Mouse (Mus musculus): Measurements from ENCODE around the gene Myo6. TPM values are rescaled to one million over a fixed set of nuclear protein-coding genes. Genes with fewer than 3 reads are reported as not detected.

Myo6 gene
- total RNA-seq, 2 experiments from 2014 or later: 0.72 to 4.9 TPM

GRCm38 (mm10) chr9:80223989-80224635, 59.3 kb downstream of the Myo6 start:
- no peak for ATAC-seq (replicated peaks; ENCODE audit: low FRiP score, low TSS enrichment, poor library complexity, severe bottlenecking)

DNA sequence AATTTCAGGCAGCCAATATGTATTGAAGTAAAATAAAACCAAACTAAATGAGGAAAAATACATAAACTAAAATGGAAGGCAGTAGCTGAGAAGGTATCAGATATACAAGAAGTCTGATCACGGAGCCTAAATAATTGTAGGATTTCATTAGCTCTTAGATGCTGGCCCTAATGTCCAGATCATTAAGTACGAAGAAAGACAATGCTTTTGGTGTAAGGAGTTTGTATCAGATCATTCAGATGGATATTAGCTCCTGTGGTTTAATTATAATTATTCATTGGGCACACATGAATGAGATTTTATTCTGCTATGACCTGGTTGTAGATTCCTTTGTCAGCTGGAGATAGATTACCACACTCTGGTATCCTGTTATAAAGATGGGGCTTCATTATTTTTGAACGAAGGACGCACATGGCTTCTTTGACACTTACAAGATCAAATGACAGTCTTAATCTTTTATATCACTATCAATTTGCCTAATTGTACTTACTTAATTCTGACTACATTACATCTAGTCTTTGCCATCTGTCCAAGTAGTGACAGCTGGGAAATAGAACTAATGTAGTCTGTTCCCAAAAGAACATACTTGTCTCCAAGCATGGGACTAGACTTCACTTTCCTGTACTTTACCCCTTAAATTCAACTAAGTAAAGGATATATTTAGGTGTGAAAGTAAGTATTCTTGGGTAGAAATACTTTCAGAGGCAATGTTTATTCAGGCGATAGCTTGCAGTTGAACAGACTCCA, 61.9 kb downstream of the Myo6 start:
- no peak for ATAC-seq (replicated peaks; ENCODE audit: low FRiP score, low TSS enrichment, poor library complexity, severe bottlenecking)

- no peak for ATAC-seq (replicated peaks; ENCODE audit: low FRiP score, low TSS enrichment, poor library complexity, severe bottlenecking)
Measured at GRCm38 (mm10) chr9:80233831-80234455, 69.1 kb downstream of the Myo6 start.

DNA sequence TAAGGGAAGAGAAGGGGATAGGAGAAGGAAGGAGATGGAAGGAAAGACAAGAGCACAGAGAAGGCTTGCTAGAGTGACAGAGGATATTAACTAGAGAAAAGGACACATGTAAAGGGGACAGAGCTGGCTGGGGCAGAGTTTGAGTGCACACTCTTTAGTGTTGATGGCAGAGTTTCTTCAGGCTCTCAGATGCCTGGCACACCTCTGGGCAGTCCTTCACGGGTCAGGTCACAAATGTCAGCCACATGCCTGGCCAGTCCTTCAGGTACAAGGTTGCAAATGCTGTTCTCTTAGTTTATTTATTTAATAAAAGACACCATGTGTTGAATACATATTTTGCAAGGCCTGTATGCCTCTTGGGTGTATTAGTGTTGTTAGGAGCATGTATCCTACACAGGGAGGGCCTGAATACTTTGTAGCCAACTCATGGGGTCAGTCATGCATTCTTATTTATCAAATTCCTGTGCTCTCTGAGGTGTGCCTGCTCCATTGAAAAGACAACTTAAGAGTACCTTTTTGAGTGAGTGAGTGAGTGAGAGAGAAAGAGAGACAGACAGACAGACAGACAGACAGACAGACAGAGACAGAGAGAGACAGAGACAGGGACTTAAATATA, 72.5 kb downstream of the Myo6 start:
- no peak for ATAC-seq (replicated peaks; ENCODE audit: low FRiP score, low TSS enrichment, poor library complexity, severe bottlenecking)

- ATAC-seq (replicated peaks; ENCODE audit: low FRiP score, low TSS enrichment, poor library complexity, severe bottlenecking): no peak
Measured at GRCm38 (mm10) chr9:80241719-80242118, 76.9 kb downstream of the Myo6 start.

DNA sequence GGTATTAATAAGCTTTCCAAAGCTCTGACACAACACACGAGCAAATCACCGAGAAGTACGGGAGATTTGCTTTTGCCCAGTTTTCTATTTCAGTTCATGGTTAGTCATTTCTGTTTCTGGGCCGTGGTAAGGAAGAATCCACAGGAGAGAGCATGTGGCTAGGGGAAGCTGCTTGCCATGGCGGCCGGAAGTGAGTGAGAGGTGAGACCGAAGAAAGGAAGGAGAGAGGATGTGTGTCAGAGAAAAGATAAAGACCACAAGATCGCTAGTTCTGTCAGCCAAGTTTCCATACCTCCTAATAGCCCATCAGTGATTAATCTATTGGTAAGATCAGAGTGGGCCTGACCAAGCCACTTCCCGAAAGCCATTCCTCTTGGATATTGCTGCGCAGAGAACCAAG, 87.3 kb downstream of the Myo6 start:
- ATAC-seq (replicated peaks; ENCODE audit: low FRiP score, low TSS enrichment, poor library complexity, severe bottlenecking): peak; percentile 65

DNA sequence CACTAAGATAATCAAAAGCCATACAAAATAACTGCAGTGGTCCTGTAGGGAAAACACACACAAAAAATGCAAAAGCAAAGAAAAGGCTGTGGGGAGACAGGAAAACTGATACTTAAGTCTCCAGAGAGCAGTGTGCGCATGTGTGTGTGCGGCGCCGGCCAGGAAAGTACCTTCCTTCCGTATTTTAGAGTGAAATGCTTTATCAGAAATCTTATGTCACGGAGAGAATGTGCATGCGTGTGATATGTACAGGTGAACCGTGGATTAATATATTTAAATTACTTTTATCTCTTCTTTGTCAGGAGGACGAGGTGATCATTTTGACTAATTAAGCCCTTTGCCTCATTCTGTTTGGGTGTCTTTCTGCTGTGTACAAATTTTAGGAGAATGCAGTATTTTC, 88.4 kb downstream of the Myo6 start:
- ATAC-seq (replicated peaks; ENCODE audit: low FRiP score, low TSS enrichment, poor library complexity, severe bottlenecking): peak; percentile 50; the same call in 1 of the 2 replicates

DNA sequence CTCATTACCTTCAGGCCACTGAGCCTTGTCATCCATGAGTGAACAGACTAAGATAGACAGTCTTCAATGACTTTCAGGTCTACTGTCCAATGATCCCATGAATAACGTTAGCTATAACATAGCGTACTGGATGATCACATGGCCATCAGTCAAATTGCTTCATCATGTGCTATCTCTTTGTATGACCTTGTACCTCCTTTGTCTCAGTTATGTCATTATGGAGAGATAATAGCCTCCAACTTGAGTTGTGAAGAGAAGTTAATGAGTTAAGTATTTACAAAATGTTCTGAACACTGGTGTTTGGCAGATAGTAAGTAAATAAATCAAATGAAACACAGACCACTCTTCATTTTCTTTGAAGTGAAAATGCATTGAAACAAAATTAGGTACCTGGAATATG, 91.7 kb downstream of the Myo6 start:
- no peak for ATAC-seq (replicated peaks; ENCODE audit: low FRiP score, low TSS enrichment, poor library complexity, severe bottlenecking)

DNA sequence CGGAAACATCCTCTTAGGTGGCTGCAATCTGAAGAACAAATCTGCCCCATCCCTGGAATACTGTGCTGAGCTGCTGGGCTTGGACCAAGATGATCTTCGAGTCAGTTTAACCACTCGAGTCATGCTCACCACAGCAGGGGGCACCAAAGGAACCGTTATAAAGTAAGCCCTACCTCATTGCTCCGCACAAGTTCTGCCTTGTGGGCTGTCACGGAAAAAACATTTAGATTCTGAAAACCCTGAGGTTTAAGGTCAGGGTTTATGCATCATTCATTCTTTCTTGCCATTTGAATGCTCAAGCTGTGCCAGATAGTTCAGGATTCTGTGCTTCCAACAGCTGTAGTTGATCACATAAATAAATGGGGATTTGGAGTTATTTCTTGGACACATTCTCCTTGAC, 93.6 kb downstream of the Myo6 start:
- peak; percentile 61; the same call in 1 of the 2 replicates for ATAC-seq (replicated peaks; ENCODE audit: low FRiP score, low TSS enrichment, poor library complexity, severe bottlenecking)

DNA sequence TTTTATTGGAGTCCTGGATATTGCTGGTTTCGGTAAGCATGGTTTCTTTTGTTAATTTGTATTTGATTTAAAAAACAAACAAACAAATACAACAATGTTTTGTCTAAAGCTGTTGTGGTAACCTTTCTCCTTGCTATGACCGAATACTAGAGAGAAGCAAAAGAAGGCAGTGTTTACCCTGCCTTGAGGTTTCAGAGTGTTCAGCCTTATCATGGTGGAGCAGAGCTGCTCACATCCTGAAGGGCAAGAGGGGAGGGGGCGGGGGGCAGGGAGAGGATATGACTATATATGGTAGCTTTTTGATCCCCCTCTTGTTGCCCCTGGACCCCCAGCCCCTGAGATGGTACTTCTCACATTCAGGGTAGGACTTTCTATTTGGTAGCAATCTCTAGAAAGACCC, 96.1 kb downstream of the Myo6 start:
- no peak for ATAC-seq (replicated peaks; ENCODE audit: low FRiP score, low TSS enrichment, poor library complexity, severe bottlenecking)

GRCm38 (mm10) chr9:80262367-80263026, 97.7 kb downstream of the Myo6 start:
- ATAC-seq (replicated peaks; ENCODE audit: low FRiP score, low TSS enrichment, poor library complexity, severe bottlenecking): no peak

DNA sequence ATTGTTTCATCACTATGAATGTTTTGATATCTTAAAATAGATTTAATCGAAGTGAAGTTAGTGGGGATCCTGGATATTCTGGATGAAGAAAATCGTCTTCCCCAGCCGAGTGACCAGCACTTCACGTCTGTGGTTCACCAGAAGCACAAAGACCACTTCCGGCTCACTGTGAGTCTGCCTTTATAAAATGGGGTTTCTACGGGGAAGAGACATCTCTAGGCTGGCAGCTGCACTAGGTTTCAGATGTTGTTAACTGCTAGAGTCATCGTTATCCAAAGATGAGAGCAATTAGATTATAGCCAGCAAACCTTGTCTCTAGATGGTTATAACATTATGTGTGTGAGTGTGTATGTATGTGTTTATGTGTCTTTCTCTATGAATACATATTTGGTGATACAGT, 101.3 kb downstream of the Myo6 start:
- no peak for ATAC-seq (replicated peaks; ENCODE audit: low FRiP score, low TSS enrichment, poor library complexity, severe bottlenecking)

GRCm38 (mm10) chr9:80266507-80266906, 101.7 kb downstream of the Myo6 start:
- ATAC-seq (replicated peaks; ENCODE audit: low FRiP score, low TSS enrichment, poor library complexity, severe bottlenecking): peak; percentile 53

- no peak for ATAC-seq (replicated peaks; ENCODE audit: low FRiP score, low TSS enrichment, poor library complexity, severe bottlenecking)
Measured at GRCm38 (mm10) chr9:80269596-80269995, 104.8 kb downstream of the Myo6 start.

GRCm38 (mm10) chr9:80272951-80273350, 108.1 kb downstream of the Myo6 start:
- no peak for ATAC-seq (replicated peaks; ENCODE audit: low FRiP score, low TSS enrichment, poor library complexity, severe bottlenecking)

- no peak for ATAC-seq (replicated peaks; ENCODE audit: low FRiP score, low TSS enrichment, poor library complexity, severe bottlenecking)
Measured at GRCm38 (mm10) chr9:80275053-80275771, 110.4 kb downstream of the Myo6 start.

DNA sequence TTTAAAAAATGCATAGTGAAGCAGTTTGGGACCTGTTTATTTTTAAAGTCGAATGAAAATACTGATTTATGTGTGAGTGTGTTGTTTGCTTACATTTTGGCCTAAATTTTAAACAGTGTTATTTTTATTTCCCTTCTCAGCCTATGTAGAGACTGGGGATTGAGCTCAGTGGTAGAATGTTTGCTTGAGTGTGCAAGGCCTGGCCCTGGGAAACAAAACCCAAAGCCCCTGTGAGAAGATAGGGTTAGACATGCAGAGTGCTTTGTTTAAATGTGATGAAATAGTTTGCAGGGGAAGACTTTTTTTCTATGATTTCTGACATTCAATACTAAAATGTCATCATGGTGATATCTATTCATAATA, 110.9 kb downstream of the Myo6 start:
- no peak for ATAC-seq (replicated peaks; ENCODE audit: low FRiP score, low TSS enrichment, poor library complexity, severe bottlenecking)

DNA sequence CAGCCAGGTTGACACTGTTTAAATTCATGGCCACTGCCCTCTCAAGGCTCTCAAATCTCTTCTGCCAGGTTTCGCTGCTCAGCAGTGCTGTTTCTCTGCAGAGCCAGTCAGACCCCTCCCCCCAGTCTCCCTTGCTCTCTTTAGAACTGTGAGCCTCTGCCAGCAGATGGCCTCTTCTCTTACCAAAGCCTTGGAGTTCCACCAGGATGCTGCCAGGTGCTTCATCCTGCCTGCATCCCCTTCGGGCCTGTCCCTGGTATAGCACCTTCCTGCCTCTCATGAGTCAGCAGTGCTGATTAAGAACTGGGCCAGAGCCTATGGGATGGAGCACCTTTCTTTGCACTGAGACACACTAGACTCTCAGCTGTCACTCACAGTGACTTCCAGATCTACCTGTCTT, 112.3 kb downstream of the Myo6 start:
- no peak for ATAC-seq (replicated peaks; ENCODE audit: low FRiP score, low TSS enrichment, poor library complexity, severe bottlenecking)

GRCm38 (mm10) chr9:80277770-80278169, 112.9 kb downstream of the Myo6 start:
- peak; percentile 59; the same call in 1 of the 2 replicates for ATAC-seq (replicated peaks; ENCODE audit: low FRiP score, low TSS enrichment, poor library complexity, severe bottlenecking)
